Mouse (Mus musculus) neural tube, embryonic 10.5 days (tissue): Measurements from ENCODE around the gene Fktn.

Source experiments
- DNase-seq: peaks from one replicate; pipeline ENCODE4 v3.0.0-alpha.2; 2017; ENCODE audit warnings: low spot score; ENCODE audit errors: extremely low spot score

The Fktn gene

DNA sequence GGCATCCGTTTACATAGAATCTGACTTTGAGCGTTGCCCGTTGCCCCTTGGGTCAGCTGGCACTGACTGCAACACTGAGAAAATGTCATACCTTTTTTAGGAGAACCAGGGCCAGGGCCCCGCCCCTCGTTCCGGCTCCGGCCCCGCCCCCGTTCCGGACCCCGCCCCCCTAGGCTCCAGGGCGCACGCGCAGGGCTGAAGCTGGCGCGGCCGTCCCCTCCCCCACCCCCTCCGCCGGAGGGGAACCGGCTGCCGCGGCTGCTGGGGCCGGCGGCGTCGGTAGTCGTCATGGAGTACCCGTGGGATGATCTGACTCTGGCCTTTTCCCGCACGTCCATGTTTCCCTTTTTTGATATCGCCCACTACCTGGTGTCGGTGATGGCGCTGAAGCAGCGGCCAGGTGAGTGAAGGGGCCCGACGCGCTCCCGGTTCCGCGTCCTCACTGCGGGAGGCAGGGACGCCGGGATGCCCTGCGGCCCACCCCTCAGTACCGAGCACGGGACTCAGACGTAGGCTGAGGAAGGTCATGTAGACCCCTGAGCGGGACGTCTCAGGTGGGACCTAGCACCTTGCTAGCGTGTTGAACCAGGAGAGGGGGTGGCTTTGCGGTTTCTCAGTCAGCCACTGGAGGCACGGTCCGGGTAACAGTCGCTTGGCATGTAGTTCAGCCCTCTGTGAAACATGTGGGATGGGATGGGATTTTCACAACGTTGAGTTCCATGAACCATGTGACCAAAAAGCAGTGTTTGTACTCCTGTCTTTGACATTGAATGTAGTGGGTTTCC is 112.2 kb downstream of the Fktn start, which contains the start of gene Tmem38b:
Gene Tmem38b, plus strand, starts transcription at position 225 of the 785 bp plus-strand sequence.
- peak; percentile 82 for DNase-seq

GRCm38 (mm10) chr4:53826641-53827248 is 112.9 kb downstream of the Fktn start:
- peak; percentile 14 for DNase-seq
